Mouse (Mus musculus) skeletal muscle tissue, postnatal 0 days (tissue): ENCODE data around the gene Fam221a. TPM values are rescaled to one million over a fixed set of nuclear protein-coding genes. Genes with fewer than 3 reads are reported as not detected.

ENCODE experiments used
- polyA plus RNA-seq: library from polyadenylated mRNA; unstranded; fragments of >200 nt; fragmentation: Nextera tagmentation; extraction: Ambion mirVana; gene quantifications from 2 replicates; pipeline ENCODE4 v1.2.1, GENCODE M21; 2015

Gene Fam221a
- polyA plus RNA-seq = 3.4 and 3.8 TPM in 2 replicates

GRCm38 (mm10) chr6:49367159-49368054 is at the start of gene Fam221a:
TSS of gene Fam221a (plus strand) at chr6:49367739.

GRCm38 (mm10) chr6:49318966-49319594 is 48.5 kb upstream of the Fam221a start, which contains the start of gene Ccdc126:
TSS of gene Ccdc126 (plus strand) at chr6:49319274.

GRCm38 (mm10) chr6:49395316-49395715 is 27.8 kb downstream of the Fam221a start, which contains the start of gene Stk31:
TSS of gene Stk31 (plus strand) at chr6:49395604.

Other genes starting within 250 kb of the Fam221a start
- 19.2 and 20.9 TPM in 2 replicates for gene Igf2bp3, start 152.8 kb upstream of the Fam221a start, polyA plus RNA-seq
- gene Tra2a, start 103.7 kb upstream of the Fam221a start, polyA plus RNA-seq = 23.6 and 27.6 TPM in 2 replicates
- gene Ccdc126, start 48.5 kb upstream of the Fam221a start, polyA plus RNA-seq = 3.2 and 4.4 TPM in 2 replicates
- gene Stk31, start 27.9 kb downstream of the Fam221a start, polyA plus RNA-seq = 0.05 TPM in 1 of 2 replicates, not detected in the other